Mouse (Mus musculus): ENCODE results near the gene Ccdc80. TPM values are rescaled to one million over a fixed set of nuclear protein-coding genes. Genes with fewer than 3 reads are reported as not detected.

Ccdc80 gene
- 12.7 and 13.2 TPM in 2 replicates for polyA plus RNA-seq (2021; fragmentation: Nextera tagmentation)
- long read RNA-seq, experiment 1, partial matches to known transcripts: 19 of 26 reads
- long read RNA-seq, experiment 1, other reads (novel, unspliced or antisense): 3 of 26 reads
- long read RNA-seq, experiment 2, partial matches to known transcripts: 15 of 17 reads
- long read RNA-seq, experiment 2, other reads (novel, unspliced or antisense): 2 of 17 reads

GRCm38 (mm10) chr16:45093137-45093731 is at the start of gene Ccdc80:
Ccdc80 (plus strand) TSS chr16:45093402.

GRCm38 (mm10) chr16:45158522-45159388 is 65.6 kb downstream of the Ccdc80 start, which contains the start of the genes Slc35a5 and Atg3:
Slc35a5 (minus strand) TSS chr16:45158706.
Atg3 (plus strand) TSS chr16:45158785.

Other genes with a start within 250 kb of the Ccdc80 start
- gene Cd200r2, start 226.3 kb upstream of the Ccdc80 start, polyA plus RNA-seq (2021; fragmentation: Nextera tagmentation): not detected in 2 replicates
- gene Cd200r3, start 149.7 kb upstream of the Ccdc80 start, polyA plus RNA-seq (2021; fragmentation: Nextera tagmentation): not detected in 2 replicates
- 21.8 and 25.0 TPM in 2 replicates for gene Slc35a5, start 65.3 kb downstream of the Ccdc80 start, polyA plus RNA-seq (2021; fragmentation: Nextera tagmentation)
- 47.8 and 57.6 TPM in 2 replicates for gene Atg3, start 65.4 kb downstream of the Ccdc80 start, polyA plus RNA-seq (2021; fragmentation: Nextera tagmentation)
- gene Btla, start 130.9 kb downstream of the Ccdc80 start, polyA plus RNA-seq (2021; fragmentation: Nextera tagmentation): not detected in 2 replicates

Data from left cerebral cortex, adult 6 months (tissue).